Mouse (Mus musculus) CH12.LX (cell line): ENCODE measurements around the gene Bud23. TPM values are rescaled to one million over a fixed set of nuclear protein-coding genes. Genes with fewer than 3 reads are reported as not detected.

Experiments
- DNase-seq: peaks from one replicate; pipeline ENCODE4 v3.0.0-alpha.2; 2013; ENCODE audit errors: extremely low read depth
- H3K27ac ChIP-seq: 2 replicates; pipeline ENCODE4 v1.5.1; 2012; ENCODE audit warnings: low read depth, mild to moderate bottlenecking, control low read depth, moderate library complexity; ENCODE audit not compliant: insufficient read depth
- H3K27me3 ChIP-seq: replicated peaks from 2 replicates; pipeline ENCODE3; 2012; ENCODE audit warnings: inconsistent platforms
- H3K36me3 ChIP-seq, 2 experiments: replicated peaks in 1 of 2; 2 replicates each; pipeline versions ENCODE3 to v1.6.1; 2012; ENCODE audit warnings: inconsistent platforms in 1 of 2, low read length in 1 of 2, mild to moderate bottlenecking in 1 of 2, mixed read lengths in 1 of 2, moderate library complexity in 1 of 2; ENCODE audit not compliant: control insufficient read depth in 1 of 2, insufficient read depth in 1 of 2
- H3K4me1 ChIP-seq, 2 experiments: 2 replicates each; pipeline ENCODE4 v1.6.1; 2012; ENCODE audit warnings: inconsistent platforms in 1 of 2, moderate library complexity in 1 of 2; ENCODE audit not compliant: insufficient read depth in 2 of 2, control insufficient read depth in 1 of 2
- H3K4me2 ChIP-seq: 2 replicates; pipeline ENCODE4 v1.6.1; 2012; ENCODE audit warnings: low read depth, mild to moderate bottlenecking, control low read depth; ENCODE audit not compliant: poor library complexity, insufficient read depth, severe bottlenecking
- H3K4me3 ChIP-seq, 3 experiments: fragments of 150-350 bp in 1 of 3; sonication (generic) in 1 of 3; replicated peaks in 1 of 3; 2 replicates each; pipeline versions ENCODE3 to v1.5.1; 2011 to 2012; ENCODE audit warnings: low read depth in 2 of 3, low read length in 2 of 3, mild to moderate bottlenecking in 2 of 3, moderate library complexity in 2 of 3, control low read depth in 1 of 3, improper control_type of control experiment in 1 of 3, inconsistent platforms in 1 of 3, mixed read lengths in 1 of 3; ENCODE audit not compliant: poor library complexity in 1 of 3
- H3K79me2 ChIP-seq: replicated peaks from 2 replicates; pipeline ENCODE4 v1.6.1; 2012; ENCODE audit warnings: mild to moderate bottlenecking, moderate library complexity; ENCODE audit not compliant: control insufficient read depth, poor library complexity, insufficient read depth, severe bottlenecking; ENCODE audit errors: extremely low read depth
- H3K9ac ChIP-seq: 2 replicates; pipeline ENCODE4 v1.6.1; 2012; ENCODE audit warnings: low read depth, mild to moderate bottlenecking, control low read depth, moderate library complexity; ENCODE audit not compliant: insufficient read depth
- H3K9me3 ChIP-seq: replicated peaks from 2 replicates; pipeline ENCODE3; 2012; ENCODE audit warnings: low read length, inconsistent platforms, mixed read lengths
- CHD1 ChIP-seq: IDR thresholded peaks from 2 replicates; pipeline ENCODE4 v1.6.1; 2012; ENCODE audit warnings: low read depth, low read length, improper control_type of control experiment, inconsistent platforms
- CHD2 ChIP-seq: IDR thresholded peaks from 2 replicates; pipeline ENCODE4 v1.6.1; 2011; ENCODE audit warnings: low read length, improper control_type of control experiment
- ETS1 ChIP-seq: conservative IDR thresholded peaks from 2 replicates; pipeline ENCODE4 v1.6.1; 2012; ENCODE audit warnings: low read depth, mild to moderate bottlenecking, inconsistent platforms, low read length, improper control_type of control experiment, moderate library complexity
- GABPA ChIP-seq: IDR thresholded peaks from 2 replicates; pipeline ENCODE4 v1.6.1; 2012; ENCODE audit warnings: low read depth, low read length, improper control_type of control experiment, inconsistent platforms; ENCODE audit not compliant: insufficient replicate concordance
- JUN ChIP-seq: IDR thresholded peaks from 2 replicates; pipeline ENCODE4 v1.6.1; 2011; ENCODE audit warnings: low read depth, mild to moderate bottlenecking, low read length, improper control_type of control experiment, moderate library complexity; ENCODE audit not compliant: insufficient read depth
- JUND ChIP-seq: conservative IDR thresholded peaks from 2 replicates; pipeline ENCODE4 v1.6.1; 2011; ENCODE audit warnings: low read depth, low read length, improper control_type of control experiment
- MAX ChIP-seq: IDR thresholded peaks from 2 replicates; pipeline ENCODE4 v1.6.1; 2011; ENCODE audit warnings: low read length, improper control_type of control experiment
- MAZ ChIP-seq: IDR thresholded peaks from 2 replicates; pipeline ENCODE4 v1.6.1; 2012; ENCODE audit warnings: low read depth, mild to moderate bottlenecking, inconsistent platforms, low read length, improper control_type of control experiment, moderate library complexity
- MEF2A ChIP-seq: IDR thresholded peaks from 2 replicates; pipeline ENCODE4 v1.6.1; 2014; ENCODE audit warnings: low read depth, mild to moderate bottlenecking, inconsistent platforms, low read length, improper control_type of control experiment, borderline replicate concordance
- NRF1 ChIP-seq: IDR thresholded peaks from 2 replicates; pipeline ENCODE4 v1.6.1; 2014; ENCODE audit warnings: low read depth, mild to moderate bottlenecking, inconsistent platforms, low read length, improper control_type of control experiment, moderate library complexity
- POLR2A ChIP-seq: IDR thresholded peaks from 2 replicates; pipeline ENCODE4 v1.6.1; 2011; ENCODE audit warnings: low read depth, mild to moderate bottlenecking, improper control_type of control experiment, low read length
- POLR2AphosphoS2 ChIP-seq: IDR thresholded peaks from 2 replicates; pipeline ENCODE4 v1.6.1; 2011; ENCODE audit warnings: low read depth, low read length, improper control_type of control experiment
- RCOR1 ChIP-seq: conservative IDR thresholded peaks from 2 replicates; pipeline ENCODE4 v1.6.1; 2012; ENCODE audit warnings: low read depth, mild to moderate bottlenecking, inconsistent platforms, low read length, improper control_type of control experiment
- TCF12 ChIP-seq: IDR thresholded peaks from 2 replicates; pipeline ENCODE4 v1.6.1; 2014; ENCODE audit warnings: low read depth, mild to moderate bottlenecking, inconsistent platforms, low read length, improper control_type of control experiment
- UBTF ChIP-seq: IDR thresholded peaks from 2 replicates; pipeline ENCODE4 v1.6.1; 2012; ENCODE audit warnings: low read depth, mild to moderate bottlenecking, inconsistent platforms, low read length, improper control_type of control experiment, moderate library complexity
- ZC3H11A ChIP-seq: IDR thresholded peaks from 2 replicates; pipeline ENCODE4 v1.6.1; 2012; ENCODE audit warnings: low read depth, mild to moderate bottlenecking, inconsistent platforms, low read length, improper control_type of control experiment
- ZKSCAN1 ChIP-seq: IDR thresholded peaks from 2 replicates; pipeline ENCODE4 v1.6.1; 2012; ENCODE audit warnings: low read depth, inconsistent platforms, low read length, improper control_type of control experiment, borderline replicate concordance
- ZMIZ1 ChIP-seq: IDR thresholded peaks from 2 replicates; pipeline ENCODE4 v1.6.1; 2012; ENCODE audit warnings: low read depth, mild to moderate bottlenecking, inconsistent platforms, low read length, improper control_type of control experiment
- ZNF384 ChIP-seq: IDR thresholded peaks from 2 replicates; pipeline ENCODE4 v1.6.1; 2012; ENCODE audit warnings: low read depth, low read length, improper control_type of control experiment, inconsistent platforms
- dilution Hi-C: fragments of 300-500 bp; cut with MboI; formaldehyde crosslinking; loops from 2 replicates; pipeline ENCODE4 v1.14.3; 2020; ENCODE audit warnings: low sequenced_read_pairs; ENCODE audit not compliant: extremely low pct_unique_long_range_greater_than_20kb, extremely low pct_ligation_motif_present
- in situ Hi-C: fragments of 300-500 bp; cut with MboI; formaldehyde crosslinking; loops from 3 replicates; pipeline ENCODE4 v1.14.3; 2019; ENCODE audit warnings: low sequenced_read_pairs, low pct_ligation_motif_present, low pct_unique_long_range_greater_than_20kb, mixed read lengths
- polyA plus RNA-seq: library from polyadenylated mRNA; unstranded; fragments of >175 nt; gene quantifications from 2 replicates; pipeline ENCODE4 v1.2.1, GENCODE M21; 2012; ENCODE audit warnings: low read depth; ENCODE audit not compliant: insufficient read length
- total RNA-seq, 2 experiments: library from RNA; depleted of rRNA; stranded (reverse); fragments of 300-350 nt in 1 of 2; fragments of >200 nt in 1 of 2; gene quantifications; 2 replicates each; pipeline ENCODE4 v1.2.3; 2012 to 2014

Bud23 gene
- total and polyA plus RNA-seq, 3 experiments = 60.7 to 118 (median 62.1) TPM

DNA sequence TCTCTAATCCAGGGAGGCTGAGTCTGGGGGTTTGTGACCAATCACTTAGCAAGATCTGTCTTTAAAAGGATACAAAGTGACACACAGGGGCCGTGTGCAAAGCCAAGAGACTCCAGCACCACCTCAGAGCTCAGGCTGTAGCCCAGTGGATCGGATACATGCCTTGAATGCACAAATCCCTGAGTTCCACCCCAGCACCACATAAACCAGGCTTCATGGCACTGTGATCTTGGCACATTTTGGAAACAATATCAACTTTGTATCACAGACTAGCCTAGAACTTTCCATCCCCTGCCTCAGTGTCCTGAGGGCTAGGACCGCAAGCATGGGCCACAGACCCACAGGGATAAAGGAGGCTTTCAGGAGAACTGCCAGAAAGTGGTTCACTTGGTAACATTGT lies 1.2 kb upstream of the Bud23 start:
- dilution Hi-C loops = no loop called here

DNA sequence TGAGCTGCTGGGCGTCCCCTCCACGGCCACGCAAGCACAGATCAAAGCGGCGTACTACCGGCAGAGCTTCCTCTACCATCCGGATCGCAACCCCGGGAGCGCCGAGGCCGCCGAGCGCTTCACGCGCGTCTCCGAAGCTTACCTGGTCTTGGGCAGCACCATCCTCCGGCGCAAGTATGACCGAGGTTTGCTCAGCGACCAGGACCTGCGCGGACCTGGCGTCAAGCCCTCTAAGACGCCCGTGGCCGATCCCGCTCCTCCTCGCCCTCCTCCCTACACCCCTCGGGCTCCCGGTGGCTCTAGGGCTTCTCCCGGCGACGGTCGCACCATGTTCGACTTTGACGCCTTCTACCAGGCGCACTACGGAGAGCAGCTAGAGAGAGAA lies 385 bp downstream of the Bud23 start:
- Histone ChIP-seq H3K9ac (peak overlapping the region; percentile 71), H3K9me3 (no peaks in the 10 kb centered on the region), H3K36me3 (peaks cover 23 to 57% of the 10 kb centered on the region in 2 experiments), H3K27ac (no peak overlapping the region), H3K27me3 (no peaks in the 10 kb centered on the region), H3K4me1 (peaks cover 11 to 25% of the 10 kb centered on the region in 2 experiments; a peak in 3 of 4 replicates), H3K79me2 (peaks cover 7% of the 10 kb centered on the region), H3K4me3 (peak overlapping the region; percentile 85 to 96 (median 91)), H3K4me2 (peak overlapping the region; percentile 39)
- no peak for TF ChIP-seq NRF1
- TF ChIP-seq JUND = no peak
- no peak for TF ChIP-seq UBTF
- TF ChIP-seq MEF2A = no peak
- TF ChIP-seq POLR2A = no peak
- TF ChIP-seq ETS1 = no peak
- no peak for TF ChIP-seq ZNF384
- no peak for TF ChIP-seq MAX
- TF ChIP-seq ZC3H11A = no peak
- dilution Hi-C loops = no loop called here
- in situ Hi-C loops = no loop called here
- no peak for DNase-seq

More for the DNA sequence above, 1.2 kb upstream of the Bud23 start:
- DNase-seq = no peak
- peaks cover 7% of the 10 kb centered on the region for H3K79me2 ChIP-seq
- H3K27ac ChIP-seq = no peak overlapping the region
- H3K9me3 ChIP-seq = no peaks in the 10 kb centered on the region
- H3K36me3 ChIP-seq = peaks cover 10 to 41% of the 10 kb centered on the region in 2 experiments
- no peak overlapping the region for H3K4me3 ChIP-seq
- no peak for TF ChIP-seq ETS1
- no peak for TF ChIP-seq TCF12
- TF ChIP-seq CHD1 = no peak
- TF ChIP-seq MAZ = no peak
- TF ChIP-seq ZMIZ1 = no peak
- no peak for TF ChIP-seq JUND
- no peak for TF ChIP-seq ZKSCAN1
- TF ChIP-seq CHD2 = no peak
- no peak for TF ChIP-seq JUN
- TF ChIP-seq GABPA = no peak
- no peak for TF ChIP-seq RCOR1
- no peak for TF ChIP-seq POLR2AphosphoS2
- TF ChIP-seq, all 38 proteins: peak for 0
- Histone ChIP-seq H3K9ac (no peak overlapping the region), H3K4me1 (peaks cover 11 to 25% of the 10 kb centered on the region in 2 experiments; a peak in 3 of 4 replicates), H3K4me2 (peak overlapping the region; percentile 39; the same call in 1 of the 2 replicates), H3K27me3 (peaks cover 5% of the 10 kb centered on the region)
- in situ Hi-C loops = no loop called here
